Mouse (Mus musculus) mouse embryonic stem cell (cell line): ENCODE results near the gene Ankrd16.

Source experiments
- in situ Hi-C, 2 experiments: fragments of 300-500 bp; cut with MboI; formaldehyde crosslinking; loops; 1 replicate in 1 of 2; 3 replicates in 1 of 2; pipeline ENCODE4 v1.14.3; 2019 to 2020; ENCODE audit warnings: low sequenced_read_pairs in 2 of 2, low pct_unique_long_range_greater_than_20kb in 1 of 2, mixed read lengths in 1 of 2; ENCODE audit not compliant: unreplicated experiment in 1 of 2

The Ankrd16 gene

GRCm38 (mm10) chr2:11801299-11801930 lies 23.7 kb downstream of the Ankrd16 start:
- in situ Hi-C loops, result no loop called here
